Mouse (Mus musculus): Measurements from ENCODE around the gene Ganab.
"Not testable (repeated sequence)": the region's sequence is repeated elsewhere in the genome, so short reads cannot be mapped to it uniquely, and the experiment has no call there.

Ganab gene

GRCm38 (mm10) chr19:8897865-8898495 lies at the start of gene Ganab:
TSS of gene Ganab (plus strand) at chr19:8898071.
- peak; percentile 98 for DNase-seq (ENCODE audit: low spot score)

GRCm38 (mm10) chr19:8848356-8848755 lies 49.5 kb upstream of the Ganab start:
- no peak for DNase-seq (ENCODE audit: low spot score)

GRCm38 (mm10) chr19:8850402-8850901 lies 47.4 kb upstream of the Ganab start, which contains the start of gene Lrrn4cl:
TSS of gene Lrrn4cl (plus strand) at chr19:8850768.
- peak; percentile 77 for DNase-seq (ENCODE audit: low spot score)

GRCm38 (mm10) chr19:8851639-8852038 lies 46.2 kb upstream of the Ganab start:
- no peak for DNase-seq (ENCODE audit: low spot score)

GRCm38 (mm10) chr19:8852236-8852928 lies 45.5 kb upstream of the Ganab start:
- DNase-seq (ENCODE audit: low spot score), result no peak

- DNase-seq (ENCODE audit: low spot score), result no peak
Observed at GRCm38 (mm10) chr19:8853117-8853516, 44.8 kb upstream of the Ganab start.

- DNase-seq (ENCODE audit: low spot score), result peak; percentile 65
Observed at GRCm38 (mm10) chr19:8857689-8858088, 40.2 kb upstream of the Ganab start.

- DNase-seq (ENCODE audit: low spot score), result peak; percentile 59
Observed at GRCm38 (mm10) chr19:8859018-8859417, 38.9 kb upstream of the Ganab start.

GRCm38 (mm10) chr19:8864265-8864664 lies 33.6 kb upstream of the Ganab start:
- no peak for DNase-seq (ENCODE audit: low spot score)

- not testable (repeated sequence) for DNase-seq (ENCODE audit: low spot score)
Observed at GRCm38 (mm10) chr19:8870381-8870780, 27.5 kb upstream of the Ganab start.

- DNase-seq (ENCODE audit: low spot score), result no peak
Observed at GRCm38 (mm10) chr19:8870838-8871237, 27.0 kb upstream of the Ganab start.

GRCm38 (mm10) chr19:8871267-8872186 lies 26.3 kb upstream of the Ganab start, which contains the start of gene Ubxn1:
TSS of gene Ubxn1 (plus strand) at chr19:8871496.
- peak; percentile 99 for DNase-seq (ENCODE audit: low spot score)

- DNase-seq (ENCODE audit: low spot score), result peak; percentile 43
Observed at GRCm38 (mm10) chr19:8872266-8872840, 25.5 kb upstream of the Ganab start.

GRCm38 (mm10) chr19:8875031-8875430 lies 22.8 kb upstream of the Ganab start:
- no peak for DNase-seq (ENCODE audit: low spot score)

- DNase-seq (ENCODE audit: low spot score), result peak; percentile 93
Observed at GRCm38 (mm10) chr19:8880311-8881033, 17.4 kb upstream of the Ganab start, which contains the start of gene Uqcc3. TSS of gene Uqcc3 (minus strand) at chr19:8880923.

- DNase-seq (ENCODE audit: low spot score), result no peak
Observed at GRCm38 (mm10) chr19:8881034-8881392, 16.9 kb upstream of the Ganab start.

- no peak for DNase-seq (ENCODE audit: low spot score)
Observed at GRCm38 (mm10) chr19:8883616-8884015, 14.3 kb upstream of the Ganab start, which contains the start of the genes Lbhd1 and Gm49403. TSS of gene Lbhd1 (plus strand) at chr19:8883732. TSS of gene Gm49403 (plus strand) at chr19:8883930.

GRCm38 (mm10) chr19:8886916-8887584 lies 10.8 kb upstream of the Ganab start:
- no peak for DNase-seq (ENCODE audit: low spot score)

- DNase-seq (ENCODE audit: low spot score), result no peak
Observed at GRCm38 (mm10) chr19:8887585-8888463, 10.0 kb upstream of the Ganab start.
